Mouse (Mus musculus): ENCODE results near the gene Igfbp4. TPM values are rescaled to one million over a fixed set of nuclear protein-coding genes. Genes with fewer than 3 reads are reported as not detected.

Gene Igfbp4
- polyA plus RNA-seq, 1 experiment from 2014 or later: 524 TPM

DNA sequence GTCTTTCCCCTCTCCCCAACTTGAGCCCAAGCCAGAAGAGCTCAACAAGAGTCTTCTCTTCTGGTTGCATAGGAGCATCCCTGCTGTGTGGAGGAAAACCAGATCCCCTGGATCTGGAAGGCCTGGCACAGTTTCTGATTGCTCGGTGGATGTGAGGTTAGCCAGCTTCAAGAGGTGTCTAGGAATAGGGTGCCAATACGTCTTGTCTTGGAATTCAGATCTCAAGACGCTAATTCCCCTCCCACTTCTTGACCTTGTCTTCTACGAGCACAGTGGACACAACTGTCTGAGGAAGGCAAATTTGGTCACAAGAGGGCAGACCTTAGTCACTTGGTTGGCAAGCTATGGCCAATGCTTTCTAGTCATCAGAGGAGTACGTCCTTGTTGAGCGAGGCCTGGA is 2.6 kb downstream of the Igfbp4 start:
- H3K4me3 ChIP-seq: no peak overlapping the region
- ATAC-seq (ENCODE audit: borderline replicate concordance, extremely low read depth, low FRiP score, low TSS enrichment): no peak
- H3K9ac ChIP-seq: no peak overlapping the region
- H3K4me2 ChIP-seq: peak overlapping the region; percentile 37
- peaks cover 6% of the 10 kb centered on the region; the same call in 1 of the 2 replicates for H3K36me3 ChIP-seq
- H3K4me1 ChIP-seq: peaks cover 68% of the 10 kb centered on the region
- H3K27me3 ChIP-seq: no peaks in the 10 kb centered on the region
- H3K9me3 ChIP-seq: no peaks in the 10 kb centered on the region
- WGBS: 52% methylated on average over 6 of the region's 6 CpGs
- no peak overlapping the region for H3K27ac ChIP-seq

GRCm38 (mm10) chr11:99044306-99044705 is 3.3 kb downstream of the Igfbp4 start:
- Histone ChIP-seq H3K36me3 (peaks cover 13% of the 10 kb centered on the region), H3K27me3 (no peaks in the 10 kb centered on the region), H3K9me3 (no peaks in the 10 kb centered on the region), H3K9ac (no peak overlapping the region), H3K4me2 (peak overlapping the region; percentile 37), H3K4me3 (no peak overlapping the region), H3K4me1 (peaks cover 68% of the 10 kb centered on the region), H3K27ac (no peak overlapping the region)
- WGBS: 54% methylated on average over 5 of the region's 5 CpGs
- no peak for ATAC-seq (ENCODE audit: borderline replicate concordance, extremely low read depth, low FRiP score, low TSS enrichment)

DNA sequence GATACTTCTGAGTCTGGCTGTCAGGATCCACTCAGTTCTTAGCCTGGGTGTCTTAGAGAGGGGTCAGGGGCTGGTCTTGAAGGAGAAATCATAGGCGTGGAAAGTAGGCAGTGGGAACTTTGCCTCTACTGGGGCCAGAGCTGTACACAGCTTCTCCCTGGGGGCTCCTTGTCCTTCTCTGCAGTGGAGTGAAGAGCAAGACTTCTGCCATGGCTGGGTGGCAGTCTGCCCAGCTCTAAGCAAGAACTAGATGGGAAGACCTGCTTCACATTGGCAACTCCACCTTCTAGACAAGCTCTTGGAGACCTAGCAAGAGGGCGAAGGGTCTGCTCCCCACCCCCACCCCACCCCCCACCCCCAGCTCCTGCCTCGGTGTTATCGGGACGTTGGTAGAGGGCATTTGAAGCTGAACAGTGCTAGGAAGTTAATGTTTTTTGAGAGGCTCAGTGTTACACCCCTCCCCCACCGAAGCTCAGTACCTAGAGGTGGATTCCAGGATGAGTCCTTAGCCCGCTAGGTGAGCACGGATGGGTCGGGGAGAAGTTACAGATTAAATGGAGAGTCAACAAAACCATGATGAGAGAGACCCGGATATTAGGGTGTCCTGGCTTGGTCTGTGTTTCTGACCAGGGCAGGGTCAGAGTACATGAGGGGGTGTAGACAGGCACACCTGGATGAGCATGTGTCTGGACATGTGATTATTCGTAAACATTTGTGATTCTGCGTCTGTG is 4.3 kb downstream of the Igfbp4 start:
- H3K4me3 ChIP-seq: no peak overlapping the region
- peaks cover 22% of the 10 kb centered on the region for H3K36me3 ChIP-seq
- 56% methylated on average over 12 of the region's 12 CpGs for WGBS
- H3K9me3 ChIP-seq: no peaks in the 10 kb centered on the region
- H3K4me1 ChIP-seq: peaks cover 67% of the 10 kb centered on the region
- no peaks in the 10 kb centered on the region for H3K27me3 ChIP-seq
- no peak overlapping the region for H3K9ac ChIP-seq
- H3K27ac ChIP-seq: no peak overlapping the region
- ATAC-seq (ENCODE audit: borderline replicate concordance, extremely low read depth, low FRiP score, low TSS enrichment): no peak
- H3K4me2 ChIP-seq: peak overlapping the region; percentile 21; the same call in 1 of the 2 replicates

GRCm38 (mm10) chr11:99047120-99047519 is 6.1 kb downstream of the Igfbp4 start:
- 27% methylated on average over 5 of the region's 5 CpGs for WGBS
- ATAC-seq (ENCODE audit: borderline replicate concordance, extremely low read depth, low FRiP score, low TSS enrichment): peak; percentile 79; the same call in 1 of the 2 replicates
- Histone ChIP-seq H3K4me2 (peak overlapping the region; percentile 20), H3K27ac (peak overlapping the region; percentile 75), H3K4me3 (no peak overlapping the region), H3K4me1 (peaks cover 57% of the 10 kb centered on the region), H3K36me3 (peaks cover 38% of the 10 kb centered on the region), H3K9ac (no peak overlapping the region), H3K27me3 (no peaks in the 10 kb centered on the region), H3K9me3 (no peaks in the 10 kb centered on the region)

DNA sequence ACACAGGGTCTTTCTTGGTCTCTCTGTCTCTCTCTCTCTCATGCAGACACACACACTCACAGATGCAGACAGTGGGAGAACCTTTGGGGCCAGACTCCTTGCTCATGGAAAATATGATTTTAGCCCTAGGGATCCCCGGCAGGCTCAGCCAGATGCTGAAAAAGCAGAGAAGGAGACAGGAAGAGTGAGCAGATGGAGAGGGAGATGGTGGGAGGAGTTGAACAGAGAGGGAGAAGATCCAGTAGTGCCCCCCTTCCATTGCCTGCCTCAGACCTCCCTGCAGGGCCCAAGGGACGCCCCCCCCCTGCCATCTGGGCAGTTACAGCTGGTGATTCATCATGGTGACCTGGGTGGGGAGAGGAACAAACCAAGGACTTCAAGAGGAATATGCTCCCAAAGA is 6.6 kb downstream of the Igfbp4 start:
- Histone ChIP-seq H3K4me2 (peak overlapping the region; percentile 11), H3K27me3 (no peaks in the 10 kb centered on the region), H3K9me3 (no peaks in the 10 kb centered on the region), H3K9ac (no peak overlapping the region), H3K27ac (peak overlapping the region; percentile 75), H3K4me3 (no peak overlapping the region), H3K36me3 (peaks cover 41% of the 10 kb centered on the region), H3K4me1 (peaks cover 55% of the 10 kb centered on the region)
- WGBS: 36% methylated on average over 2 of the region's 2 CpGs
- no peak for ATAC-seq (ENCODE audit: borderline replicate concordance, extremely low read depth, low FRiP score, low TSS enrichment)

DNA sequence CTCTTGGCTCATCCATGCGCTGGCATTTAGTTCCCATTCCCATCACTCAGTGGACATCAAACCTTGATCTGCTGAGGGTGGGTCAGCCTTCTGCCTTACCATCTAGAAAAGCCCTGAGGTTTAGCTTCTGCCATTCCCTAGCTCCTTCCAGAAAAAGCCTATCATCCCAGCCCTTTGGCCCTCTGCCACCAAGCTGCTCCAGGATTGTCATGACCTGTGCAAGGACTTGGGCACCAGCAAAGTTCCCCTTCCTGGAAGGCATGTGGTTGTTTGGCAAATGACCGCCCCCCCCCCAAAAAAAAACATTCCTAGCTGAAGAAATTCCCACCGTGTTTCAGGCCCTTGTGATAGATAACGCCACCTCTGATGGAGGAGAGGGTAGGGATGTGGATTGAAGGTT is 14.1 kb downstream of the Igfbp4 start:
- H3K9ac ChIP-seq: no peak overlapping the region
- H3K27me3 ChIP-seq: no peaks in the 10 kb centered on the region
- H3K27ac ChIP-seq: peak overlapping the region; percentile 46
- H3K36me3 ChIP-seq: peaks cover 20% of the 10 kb centered on the region
- peaks cover 20% of the 10 kb centered on the region for H3K4me1 ChIP-seq
- no peaks in the 10 kb centered on the region for H3K9me3 ChIP-seq
- no peak overlapping the region for H3K4me2 ChIP-seq
- ATAC-seq (ENCODE audit: borderline replicate concordance, extremely low read depth, low FRiP score, low TSS enrichment): 0 out of 2 replicates have a peak, but pooled peaks have one; percentile 1
- no peak overlapping the region for H3K4me3 ChIP-seq
- 38% methylated on average over 4 of the region's 4 CpGs for WGBS

DNA sequence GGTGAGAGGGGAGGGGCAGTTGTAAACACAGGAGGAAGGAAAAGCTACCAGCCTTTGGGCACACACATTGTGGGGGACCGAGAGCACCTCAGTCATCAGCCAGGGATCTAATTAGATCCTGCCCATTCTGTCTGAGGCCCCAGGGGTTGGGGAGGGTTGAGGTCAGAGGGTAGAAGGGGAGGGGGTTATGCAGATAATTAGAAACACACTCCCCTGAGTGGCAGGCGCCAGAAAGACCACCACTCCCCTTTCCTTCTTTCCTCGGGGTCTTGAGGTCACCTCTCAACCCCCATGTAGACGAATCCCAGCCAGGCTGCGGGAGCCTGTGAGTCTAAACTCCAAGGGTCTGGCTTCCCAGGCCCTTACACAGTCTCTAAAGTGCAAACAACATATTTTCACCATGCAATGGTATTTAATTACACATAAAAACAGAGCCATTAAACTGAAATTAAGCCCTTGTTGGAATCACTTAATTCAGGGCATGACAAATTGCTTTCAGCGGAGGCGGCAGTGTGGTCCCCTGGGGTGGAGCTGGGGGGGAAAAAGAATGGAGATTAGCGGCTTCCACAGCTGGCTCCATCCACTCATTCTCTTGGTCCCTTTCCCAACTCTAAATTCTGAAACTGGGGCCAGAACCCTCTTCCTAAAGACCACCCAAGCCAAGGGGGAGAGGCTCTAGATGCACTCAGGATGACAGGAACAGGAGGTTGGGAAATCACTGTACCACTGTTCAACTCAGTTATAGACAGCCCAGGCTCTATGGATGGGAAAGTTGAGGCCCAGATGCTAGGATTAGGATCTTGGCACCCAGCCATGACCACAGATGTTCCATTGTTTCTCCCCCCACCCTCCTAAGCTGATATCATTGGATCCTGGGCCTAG is 14.8 kb downstream of the Igfbp4 start:
- H3K27ac ChIP-seq: peak overlapping the region; percentile 46
- no peak overlapping the region for H3K4me3 ChIP-seq
- H3K36me3 ChIP-seq: peaks cover 15% of the 10 kb centered on the region
- no peak overlapping the region for H3K9ac ChIP-seq
- H3K4me1 ChIP-seq: peaks cover 25% of the 10 kb centered on the region
- H3K4me2 ChIP-seq: no peak overlapping the region
- WGBS: 13% methylated on average over 8 of the region's 8 CpGs
- ATAC-seq (ENCODE audit: borderline replicate concordance, extremely low read depth, low FRiP score, low TSS enrichment): peak; percentile 81
- H3K27me3 ChIP-seq: no peaks in the 10 kb centered on the region
- H3K9me3 ChIP-seq: no peaks in the 10 kb centered on the region

- Histone ChIP-seq H3K9me3 (no peaks in the 10 kb centered on the region), H3K27me3 (no peaks in the 10 kb centered on the region), H3K4me1 (peaks cover 15% of the 10 kb centered on the region), H3K9ac (no peak overlapping the region), H3K4me3 (no peak overlapping the region), H3K36me3 (no peaks in the 10 kb centered on the region), H3K4me2 (no peak overlapping the region), H3K27ac (no peak overlapping the region)
- 73% methylated on average over 3 of the region's 3 CpGs for WGBS
- no peak for ATAC-seq (ENCODE audit: borderline replicate concordance, extremely low read depth, low FRiP score, low TSS enrichment)
These were observed 19.4 kb downstream of the Igfbp4 start for GRCm38 (mm10) chr11:99060435-99060834.

DNA sequence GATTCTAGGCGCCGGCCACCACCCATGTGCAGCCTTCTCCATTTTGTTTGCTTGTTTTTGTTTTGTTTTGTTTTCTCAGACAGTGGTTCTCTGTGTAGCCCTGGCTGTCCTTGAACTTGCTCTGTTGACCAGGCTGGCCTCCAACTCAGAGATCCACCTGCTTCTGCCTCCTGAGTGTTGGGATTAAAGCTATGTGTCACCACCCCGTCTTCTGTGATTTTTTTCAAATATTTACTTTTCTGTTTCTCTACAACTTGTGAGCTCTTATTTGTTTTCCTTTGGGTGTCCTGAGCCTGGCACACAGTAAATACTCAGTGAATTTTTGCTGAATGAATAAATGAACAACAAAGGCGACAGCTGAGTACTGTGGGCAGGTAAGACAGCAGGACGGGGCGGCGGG is 21.6 kb downstream of the Igfbp4 start:
- Histone ChIP-seq H3K9ac (no peak overlapping the region), H3K9me3 (no peaks in the 10 kb centered on the region), H3K4me3 (no peak overlapping the region), H3K27me3 (no peaks in the 10 kb centered on the region), H3K4me2 (no peak overlapping the region), H3K4me1 (peaks cover 9% of the 10 kb centered on the region), H3K27ac (no peak overlapping the region), H3K36me3 (no peaks in the 10 kb centered on the region)
- no peak for ATAC-seq (ENCODE audit: borderline replicate concordance, extremely low read depth, low FRiP score, low TSS enrichment)
- 76% methylated on average over 7 of the region's 7 CpGs for WGBS

DNA sequence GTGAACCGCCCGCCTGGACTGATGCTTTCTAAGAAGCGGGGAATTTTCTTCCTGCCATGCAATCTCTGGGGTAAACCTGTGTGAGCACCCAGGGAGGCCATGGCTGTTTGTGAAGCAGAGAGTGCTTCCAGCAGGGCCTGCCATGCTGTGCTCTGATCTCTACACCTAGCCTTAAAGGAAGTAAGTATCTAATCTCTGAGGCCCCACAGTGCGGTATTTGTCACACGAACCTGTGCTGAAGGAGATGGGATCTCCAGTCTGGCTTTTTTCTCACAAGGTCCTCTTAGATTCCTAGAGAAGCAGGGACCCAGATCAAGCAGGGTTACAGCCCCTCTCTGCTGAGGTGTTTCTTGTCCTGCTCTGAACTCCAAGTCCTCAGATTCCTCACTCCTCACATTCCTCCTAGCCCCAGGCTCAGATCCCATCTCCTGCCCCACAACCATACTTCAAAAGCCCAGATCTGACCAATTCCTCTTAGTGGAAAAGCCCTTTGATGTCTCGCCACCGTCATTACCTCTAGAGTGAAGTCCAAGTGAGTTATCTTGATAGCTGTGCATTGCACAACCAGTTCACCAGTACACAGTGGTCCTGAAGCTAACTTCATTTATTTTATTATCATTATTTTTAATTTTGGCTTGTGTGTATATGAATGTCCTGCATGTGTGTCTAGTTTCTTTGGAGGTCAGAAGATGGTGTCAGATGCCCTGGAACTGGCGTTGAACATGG is 22.5 kb downstream of the Igfbp4 start:
- no peak for ATAC-seq (ENCODE audit: borderline replicate concordance, extremely low read depth, low FRiP score, low TSS enrichment)
- Histone ChIP-seq H3K4me2 (no peak overlapping the region), H3K27me3 (no peaks in the 10 kb centered on the region), H3K36me3 (no peaks in the 10 kb centered on the region), H3K4me3 (no peak overlapping the region), H3K9me3 (no peaks in the 10 kb centered on the region), H3K27ac (no peak overlapping the region), H3K9ac (no peak overlapping the region), H3K4me1 (peaks cover 9% of the 10 kb centered on the region)
- 41% methylated on average over 8 of the region's 8 CpGs for WGBS

DNA sequence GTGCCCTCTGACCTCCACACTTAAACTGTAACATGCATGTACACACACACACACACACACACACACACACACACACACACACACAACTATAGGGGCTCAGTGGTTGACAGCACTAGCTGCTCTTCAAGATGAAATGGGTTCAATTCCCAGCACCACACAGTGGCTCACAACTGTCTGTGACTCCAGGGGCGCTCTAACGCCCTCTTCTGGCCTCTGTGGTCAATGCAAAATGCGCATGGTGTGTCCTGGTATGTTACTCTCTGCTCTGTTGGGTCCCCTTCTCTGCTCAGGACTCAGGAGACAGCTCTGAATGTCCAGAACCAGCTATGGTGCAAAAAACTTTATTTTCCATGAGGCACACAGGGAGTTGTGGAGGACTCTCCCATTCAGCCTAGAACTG is 24.3 kb downstream of the Igfbp4 start:
- no peaks in the 10 kb centered on the region for H3K27me3 ChIP-seq
- H3K4me2 ChIP-seq: no peak overlapping the region
- no peak overlapping the region for H3K9ac ChIP-seq
- H3K27ac ChIP-seq: no peak overlapping the region
- no peaks in the 10 kb centered on the region for H3K9me3 ChIP-seq
- H3K36me3 ChIP-seq: no peaks in the 10 kb centered on the region
- WGBS: 68% methylated on average over 3 of the region's 3 CpGs
- no peak for ATAC-seq (ENCODE audit: borderline replicate concordance, extremely low read depth, low FRiP score, low TSS enrichment)
- no peak overlapping the region for H3K4me3 ChIP-seq
- H3K4me1 ChIP-seq: peaks cover 7% of the 10 kb centered on the region

Measured in lung, embryonic 15.5 days (tissue).